Mouse (Mus musculus) adrenal gland (tissue): Measurements from ENCODE around the gene Draxin.

ENCODE experiments used
- intact Hi-C: fragments of 180-260 bp; cut with DNase I; formaldehyde crosslinking; loops from one replicate; pipeline ENCODE4 v1.15.1; 2025

The Draxin gene

DNA sequence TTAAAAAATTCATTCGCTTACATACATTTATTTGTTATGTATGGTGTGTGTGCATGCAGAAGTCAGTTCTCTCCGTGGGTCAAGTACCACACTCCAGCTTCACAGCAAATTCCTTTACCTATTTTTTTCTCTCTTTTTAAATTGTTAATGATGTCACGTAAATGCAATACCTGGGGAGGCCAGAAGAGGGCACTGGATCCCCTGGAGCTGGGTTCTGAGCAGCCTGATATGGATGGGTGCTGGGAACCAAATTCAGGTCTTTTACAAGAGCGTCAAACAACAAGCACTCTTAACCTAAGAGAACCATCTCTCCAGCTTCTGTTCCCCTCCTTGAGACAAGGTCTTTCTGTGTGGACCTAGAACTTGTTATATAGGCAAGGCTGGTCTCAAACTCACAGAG is 13.8 kb downstream of the Draxin start:
- intact Hi-C loops = no loop called here

GRCm38 (mm10) chr4:148115467-148115866 is 15.0 kb downstream of the Draxin start:
- intact Hi-C loops = no loop called here

DNA sequence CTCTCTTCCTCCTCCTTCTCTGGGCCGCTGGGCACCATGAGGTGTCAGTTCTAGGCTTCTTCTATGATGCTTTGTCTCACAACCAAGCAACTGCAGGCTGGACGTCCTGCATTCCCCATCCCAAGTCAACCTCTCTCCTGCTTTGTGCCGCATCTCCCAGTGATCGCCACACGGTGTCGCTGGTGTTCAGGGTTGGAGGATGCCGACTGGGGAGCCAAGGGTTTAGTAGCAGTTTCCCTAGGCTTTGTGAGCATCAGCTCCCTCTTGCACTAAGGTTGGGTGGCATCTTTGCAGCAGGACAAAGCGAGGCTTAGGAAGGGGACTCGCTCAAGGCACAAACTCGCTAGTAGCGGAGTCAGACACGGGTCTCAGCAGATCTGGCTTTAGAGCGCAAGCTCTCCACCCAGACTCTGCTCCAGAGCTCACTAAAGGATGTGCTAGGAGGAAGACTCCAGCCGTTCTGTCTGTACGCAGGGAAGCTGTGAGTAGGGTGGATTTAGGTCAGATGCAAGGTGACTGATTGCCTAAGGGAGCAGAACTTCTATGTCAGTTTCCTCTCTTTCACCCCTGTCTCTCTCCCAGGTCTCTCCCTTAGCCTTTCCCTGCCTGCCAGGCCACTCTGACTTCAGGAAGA is 15.6 kb downstream of the Draxin start:
- intact Hi-C loops = loop anchor here (1.0 to 5.0 kb wide), 2 partner anchors 50 to 317 kb away; no protein-coding TSS in a partner anchor

GRCm38 (mm10) chr4:148112519-148112918 is 18.0 kb downstream of the Draxin start:
- intact Hi-C loops = loop anchor here (5.0 kb wide), 1 partner anchor 320 kb away; no protein-coding TSS in a partner anchor

- intact Hi-C loops = no loop called here
Observed at GRCm38 (mm10) chr4:148109215-148109614, 21.3 kb downstream of the Draxin start.

- intact Hi-C loops = no loop called here
Observed at GRCm38 (mm10) chr4:148108565-148109100, 21.9 kb downstream of the Draxin start.

DNA sequence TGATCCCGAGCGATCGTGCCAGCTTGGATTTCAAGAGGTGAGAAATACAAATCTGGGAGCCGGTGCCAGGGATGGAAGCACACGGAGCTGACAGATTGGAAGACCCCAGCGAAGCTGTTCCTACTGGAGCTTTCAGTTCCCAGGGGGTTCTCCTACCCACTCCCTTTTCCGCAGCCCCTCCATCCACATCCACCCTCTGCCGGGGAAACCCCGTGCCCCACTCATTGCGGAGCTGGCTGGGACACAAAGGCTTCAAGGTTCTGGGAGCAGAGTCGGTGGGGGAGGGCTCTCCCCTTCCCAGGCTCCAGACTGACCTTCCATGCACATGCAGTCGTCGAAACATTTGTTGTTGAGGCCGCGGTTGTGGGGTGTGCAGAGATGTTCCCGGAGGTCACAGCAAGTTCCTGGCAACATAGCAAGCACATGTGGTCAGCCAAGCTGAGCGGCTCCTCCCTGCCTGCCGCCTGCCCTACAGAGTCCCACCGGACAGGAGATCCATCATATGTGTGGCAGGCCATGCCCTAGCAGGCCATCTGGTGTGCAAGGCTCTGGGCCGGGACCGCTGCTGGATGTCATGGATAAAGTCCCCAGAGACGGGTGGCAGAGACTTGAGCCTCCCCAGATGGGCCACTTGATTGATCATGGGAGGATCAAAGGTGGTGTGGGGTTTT is 22.7 kb downstream of the Draxin start:
- intact Hi-C loops = no loop called here

DNA sequence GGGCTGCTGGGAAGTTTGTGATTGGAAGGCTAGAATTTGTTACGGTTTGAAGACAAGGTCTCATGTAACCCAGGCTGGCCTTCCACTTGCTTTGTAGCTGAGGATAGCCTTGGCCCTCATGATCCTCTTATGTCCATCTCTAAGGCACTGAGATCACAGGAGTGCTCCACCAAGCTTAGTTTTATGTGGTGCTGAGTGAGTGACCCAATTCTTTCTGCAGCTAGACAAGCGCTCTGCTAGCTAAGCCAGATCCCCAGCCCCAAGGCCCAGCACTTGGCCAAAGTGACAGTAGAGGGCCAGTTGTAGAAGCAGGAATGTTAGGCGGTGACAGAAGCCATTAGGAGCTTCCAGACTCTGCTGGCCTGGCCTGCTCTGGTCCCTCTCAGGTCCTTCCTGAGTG is 26.4 kb downstream of the Draxin start:
- intact Hi-C loops = no loop called here

- intact Hi-C loops = no loop called here
Observed at GRCm38 (mm10) chr4:148101801-148102527, 28.5 kb downstream of the Draxin start.

DNA sequence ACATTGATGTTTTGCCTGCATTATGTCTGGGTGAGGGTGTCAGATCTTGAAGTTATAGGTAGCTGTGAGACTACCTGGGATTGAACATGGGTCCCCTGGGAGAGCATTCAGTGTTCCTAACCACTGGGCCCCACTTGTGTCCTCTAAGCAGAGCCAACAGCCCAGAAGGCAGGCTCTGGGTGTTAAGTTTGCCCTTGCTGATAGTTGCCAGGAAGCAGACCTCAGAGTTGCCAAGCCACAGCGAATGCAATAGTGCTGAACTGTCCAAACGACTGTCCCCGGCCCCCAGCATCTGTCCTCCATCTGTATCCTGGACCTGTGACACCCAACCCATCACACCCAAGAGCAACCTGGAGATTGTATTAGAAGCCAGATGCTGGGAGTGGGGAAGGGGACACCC is 31.8 kb downstream of the Draxin start:
- intact Hi-C loops = no loop called here

- intact Hi-C loops = no loop called here
Observed at GRCm38 (mm10) chr4:148097936-148098335, 32.6 kb downstream of the Draxin start.

DNA sequence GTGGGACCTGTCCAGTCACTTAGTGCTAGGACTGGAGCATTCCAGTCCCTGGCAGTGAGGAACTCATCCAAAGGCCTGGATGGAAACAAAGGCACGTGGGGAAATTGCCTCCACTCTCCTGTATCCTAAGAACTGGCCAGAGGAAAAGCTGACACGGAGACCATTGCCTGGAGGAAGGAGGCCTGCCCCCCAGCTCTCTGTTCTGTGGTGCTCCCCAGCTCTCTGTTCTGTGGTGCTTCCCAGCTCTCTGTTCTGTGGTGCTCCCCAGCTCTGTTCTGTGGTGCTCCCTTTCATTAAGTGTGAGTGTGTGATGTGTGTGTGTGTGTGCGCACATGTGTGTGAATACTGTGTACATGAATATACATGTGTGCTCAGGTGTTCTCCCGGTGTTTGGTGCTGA is 35.4 kb downstream of the Draxin start:
- intact Hi-C loops = no loop called here

DNA sequence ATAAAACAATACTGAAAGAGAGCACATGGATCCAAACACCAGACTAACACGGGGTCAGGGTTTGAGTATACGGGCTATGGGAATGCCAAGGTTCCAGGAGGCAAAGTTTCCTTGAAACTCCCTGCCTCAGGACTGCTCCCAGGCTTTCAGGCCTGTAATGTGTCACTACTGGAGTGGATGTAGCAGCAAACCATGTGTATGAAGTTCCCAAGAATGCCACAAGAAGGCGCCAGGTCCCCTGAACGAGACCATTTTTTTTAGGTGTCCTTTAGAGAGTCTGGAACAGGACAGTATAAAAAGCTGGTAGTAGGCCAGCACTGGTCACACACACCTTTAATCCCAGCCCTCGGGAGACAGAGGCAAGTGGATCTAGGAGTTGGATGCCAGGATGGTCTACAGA is 36.3 kb downstream of the Draxin start:
- intact Hi-C loops = no loop called here

DNA sequence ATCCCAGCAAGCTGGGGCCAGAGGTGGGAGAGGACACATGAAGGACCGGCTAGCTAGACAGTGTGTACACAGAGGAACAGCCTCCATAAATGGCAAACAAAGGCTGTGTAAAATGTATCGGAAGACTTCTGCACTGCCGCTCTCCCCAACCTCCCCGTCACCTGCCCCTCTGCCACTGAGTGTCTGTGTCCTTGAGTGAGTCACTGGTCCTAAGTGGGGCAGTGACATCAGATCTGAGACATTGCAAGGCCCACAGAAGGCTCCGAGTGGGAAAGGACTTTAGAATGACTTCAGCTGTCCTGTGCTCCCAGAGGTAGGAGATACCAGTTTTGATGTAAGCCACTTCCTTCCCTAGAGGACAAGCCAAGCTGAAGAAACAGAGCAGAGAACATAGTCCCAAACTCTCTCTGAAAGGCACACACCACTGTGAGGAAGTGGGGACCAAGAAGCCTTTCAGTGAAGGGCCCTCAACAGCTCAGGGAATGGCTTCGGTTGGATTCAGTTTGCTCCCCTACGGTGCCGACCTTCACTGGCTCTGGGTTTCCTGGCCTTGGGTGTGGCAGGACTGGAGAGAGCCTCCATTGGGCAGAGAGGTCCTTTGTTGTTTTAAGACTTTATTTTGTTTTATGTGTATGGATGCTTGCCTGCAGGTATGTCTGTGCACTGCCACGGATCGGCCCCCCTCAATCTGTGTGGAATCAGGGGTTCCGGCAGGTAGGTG is 37.8 kb downstream of the Draxin start:
- intact Hi-C loops = no loop called here

GRCm38 (mm10) chr4:148091181-148091580 is 39.3 kb downstream of the Draxin start:
- intact Hi-C loops = no loop called here

DNA sequence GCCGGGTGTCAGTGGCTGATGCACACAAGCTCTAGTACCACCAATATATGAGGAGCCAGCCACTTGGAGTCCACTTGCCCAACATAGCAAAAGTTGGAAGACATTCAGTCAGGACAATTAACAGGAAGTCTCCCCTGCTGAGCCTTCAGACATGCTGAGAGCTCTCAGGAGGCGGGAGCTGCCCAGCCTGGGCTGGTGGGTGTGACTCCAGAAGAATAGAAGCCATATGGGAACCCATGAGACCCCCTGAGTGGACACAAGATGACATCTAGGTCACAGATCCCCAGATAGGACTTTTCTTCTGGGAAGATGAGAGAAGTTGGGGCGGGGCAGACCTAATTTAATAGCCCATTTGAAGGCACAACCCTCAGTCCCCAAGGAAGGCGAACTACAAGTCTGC is 41.3 kb downstream of the Draxin start:
- intact Hi-C loops = no loop called here

DNA sequence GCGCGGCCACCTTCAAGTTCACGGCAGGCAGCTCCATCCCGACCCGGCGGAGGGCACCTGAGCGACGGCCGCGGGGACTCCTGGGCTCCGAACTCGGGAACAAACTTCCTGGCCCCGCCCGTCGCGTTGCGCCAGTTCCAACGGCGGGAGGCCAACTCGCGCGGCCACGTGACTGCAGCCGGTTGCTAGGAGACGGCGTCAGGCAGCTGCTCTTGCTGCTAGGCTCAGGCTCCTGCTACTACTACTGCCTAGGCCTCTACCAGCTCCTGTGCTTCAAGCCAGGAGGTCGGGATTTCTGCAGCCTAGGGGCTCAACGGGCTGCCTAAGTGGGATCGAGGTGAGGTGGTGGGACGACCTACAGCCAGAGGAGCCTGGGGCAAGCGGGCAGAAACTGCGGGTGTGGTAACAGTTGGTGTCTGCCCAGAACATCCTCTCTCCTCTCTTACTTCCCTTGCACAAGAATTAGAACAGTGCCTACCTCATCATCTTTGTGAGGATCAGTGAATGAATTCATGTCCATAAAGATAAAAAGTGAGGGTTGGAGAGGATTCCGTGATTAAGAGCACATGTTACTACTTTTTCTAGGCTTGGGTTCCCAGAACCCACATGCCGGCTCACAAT is 42.5 kb downstream of the Draxin start, which contains the start of gene Agtrap:
Gene Agtrap, minus strand, starts transcription at position 125 of the 621 bp plus-strand sequence.
- intact Hi-C loops = no loop called here

DNA sequence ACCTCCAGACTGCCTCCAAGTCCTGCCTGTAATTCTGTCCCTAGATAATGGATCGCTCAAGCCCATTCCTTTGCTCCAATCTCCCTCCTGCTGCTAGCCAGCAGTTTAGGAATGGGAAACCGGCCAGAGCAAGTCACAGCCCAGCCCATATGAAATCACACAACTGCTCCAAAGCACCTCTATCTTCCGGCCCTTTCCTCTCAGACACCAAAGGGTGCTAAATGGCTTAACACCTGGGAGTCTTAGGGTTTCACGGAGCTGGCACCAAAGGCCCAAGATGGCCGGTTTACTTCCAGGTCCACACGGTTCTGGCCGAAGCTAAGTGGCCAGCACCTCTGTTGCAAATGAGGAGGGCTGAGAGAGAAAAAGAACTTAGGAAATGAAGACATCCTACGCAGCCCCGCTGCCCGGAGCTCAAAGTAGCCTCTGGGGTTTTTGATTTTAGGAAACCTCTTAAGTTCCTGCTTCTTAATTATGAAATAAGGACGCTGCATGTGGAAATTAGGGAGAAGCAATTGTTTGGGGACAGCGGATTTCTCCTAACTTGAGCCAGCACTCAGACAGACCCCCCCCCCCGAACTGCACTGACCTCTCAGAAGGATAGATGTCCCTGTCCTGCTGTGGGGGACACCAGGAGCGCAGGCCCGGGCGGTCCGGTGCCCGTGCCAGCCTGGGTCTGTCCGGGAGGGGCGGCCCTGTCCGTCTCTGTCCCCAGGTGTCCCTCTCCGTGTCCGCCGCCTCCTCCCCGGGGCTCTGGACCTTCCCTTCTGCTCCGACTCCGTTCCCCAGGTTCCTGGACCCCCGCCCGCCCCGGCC is 43.2 kb downstream of the Draxin start:
- intact Hi-C loops = no loop called here

DNA sequence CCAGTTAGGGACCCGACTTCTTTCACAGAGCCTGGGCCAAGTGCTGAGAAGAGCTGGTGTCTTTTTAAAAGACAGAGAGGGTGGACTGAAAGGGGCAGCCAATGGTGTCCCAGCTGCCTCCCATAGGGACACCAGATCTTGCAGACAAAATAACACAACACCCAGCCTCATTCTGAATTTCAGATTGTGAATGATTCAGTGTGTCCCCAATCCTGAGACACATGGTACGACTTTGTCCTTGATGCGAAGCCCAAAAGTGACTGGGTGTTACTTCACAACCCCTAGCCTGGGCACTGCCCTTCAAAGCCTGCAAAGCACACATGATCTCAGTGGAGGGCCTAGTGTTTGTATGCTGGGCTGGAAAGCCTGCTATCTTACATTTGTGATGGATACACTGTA is 44.6 kb downstream of the Draxin start:
- intact Hi-C loops = no loop called here
